Comparison of ENCODE assay signal across 12 mouse cellular contexts in the genomic region with DNA sequence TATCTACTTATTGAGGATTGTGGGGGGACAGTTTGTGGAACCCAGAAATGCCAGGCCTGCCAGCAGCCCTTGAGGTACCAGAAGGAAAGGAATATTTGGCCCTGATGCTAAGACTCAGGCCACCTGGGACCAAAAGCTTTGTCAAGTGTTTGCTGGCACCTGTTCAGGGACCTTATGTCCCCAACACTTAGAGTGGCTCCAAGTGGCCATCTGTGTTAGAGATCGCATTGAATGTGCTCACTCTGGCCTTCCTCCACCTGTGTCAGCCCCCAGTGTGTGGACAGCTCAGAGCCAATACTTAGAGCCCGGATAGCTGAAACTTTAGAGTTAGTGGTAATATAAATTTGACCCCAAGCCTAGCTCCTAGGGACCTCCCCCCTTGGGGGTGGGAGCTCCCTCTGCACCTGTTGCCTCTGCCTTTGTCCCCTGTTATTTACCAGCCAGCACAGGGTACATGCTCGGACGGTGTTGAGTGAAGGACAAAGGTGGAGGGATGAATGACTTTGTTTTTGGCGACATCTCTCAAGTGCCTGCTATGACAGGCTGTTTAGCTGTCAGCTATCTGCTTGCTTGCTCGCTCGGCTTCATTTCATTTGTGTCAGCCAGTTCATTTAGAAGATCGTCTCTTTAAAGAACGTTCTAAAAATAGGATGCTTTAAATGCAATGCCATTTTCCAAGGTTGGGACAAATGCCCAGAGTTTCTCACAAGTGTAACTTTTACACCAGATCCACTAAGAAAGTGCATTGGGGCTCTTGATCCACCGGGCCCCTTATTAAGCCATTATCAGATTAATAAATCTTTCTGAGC.
DNase-seq lines count a peak whose midpoint lies in the region; ATAC-seq and TF ChIP-seq lines count a peak whose summit lies in the region.
"Had no signal": no experiment of that assay in that cellular context is flagged by ENCODE, and none has a peak within 500 bp of the region (broad histone marks: within the 10 kb centered on the region; RNA-seq: fewer than 3 reads in every experiment).

No protein-coding gene starts in this region.

- H3K4me2 ChIP-seq in heart, postnatal 0 days (ENCODE audit: low read depth, low read length), result no peak overlapping the region
- H3K4me2 ChIP-seq in hindbrain, embryonic 14.5 days (replicated peaks), result no peak overlapping the region
- H3K4me2 ChIP-seq: neural tube, embryonic 13.5 days had no signal

- ATAC-seq in heart, postnatal 0 days (ENCODE audit: insufficient read depth, low read depth), result peak; percentile 71
- ATAC-seq in hindbrain, embryonic 14.5 days (ENCODE audit: low FRiP score), result no peak

- no peak overlapping the region for H3K9ac ChIP-seq in heart, adult 2 months (ENCODE audit: low read depth, low read length)
- H3K9ac ChIP-seq in heart, postnatal 0 days (replicated peaks; ENCODE audit: low read depth, low read length), result no peak overlapping the region
- no peak overlapping the region for H3K9ac ChIP-seq in hindbrain, embryonic 14.5 days
- H3K9ac ChIP-seq: neural tube, embryonic 13.5 days had no signal

- peaks cover 15% of the 10 kb centered on the region for H3K4me1 ChIP-seq in heart, adult 2 months (ENCODE audit: control insufficient read depth, insufficient read depth, low read length)
- peaks cover 31% of the 10 kb centered on the region for H3K4me1 ChIP-seq in heart, postnatal 0 days (ENCODE audit: control insufficient read depth, insufficient read depth)
- H3K4me1 ChIP-seq in hindbrain, embryonic 14.5 days (replicated peaks; ENCODE audit: control insufficient read depth, insufficient read depth, low read length), result no peaks in the 10 kb centered on the region
- H3K4me1 ChIP-seq: neural tube, embryonic 13.5 days had no signal

- no peaks in the 10 kb centered on the region for H3K79me2 ChIP-seq in heart, adult 2 months (replicated peaks; ENCODE audit: control insufficient read depth, insufficient read depth, low read length)

- H3K27me3 ChIP-seq in heart, adult 2 months (ENCODE audit: control insufficient read depth, insufficient read depth, low read length), result no peaks in the 10 kb centered on the region
- no peaks in the 10 kb centered on the region for H3K27me3 ChIP-seq in heart, postnatal 0 days (ENCODE audit: control insufficient read depth, insufficient read depth, low read length)
- H3K27me3 ChIP-seq in hindbrain, embryonic 14.5 days (ENCODE audit: control insufficient read depth, insufficient read depth, low read length), result no peaks in the 10 kb centered on the region
- H3K27me3 ChIP-seq: neural tube, embryonic 13.5 days had no signal

- intact Hi-C loops in heart, adult 2 months (cut with DNase I), result loop anchor here (2.0 kb wide), 1 partner anchor 60 kb away; a partner anchor contains a TSS

- peak; percentile 38 to 58 for DNase-seq in heart, adult 2 months
- no peak for DNase-seq in heart, adult 8-10 months (ENCODE audit: low spot score)
- DNase-seq in cerebellum, adult 9-11 months, result peak; percentile 92
- peak; percentile 41 for DNase-seq in heart, postnatal 0 days (ENCODE audit: low spot score)
- DNase-seq in lung, postnatal 36 days, result peak; percentile 93
- no peak for DNase-seq in layer of hippocampus, adult 9-11 months
- no peak for DNase-seq in layer of hippocampus, adult 18-20 months (ENCODE audit: low spot score in 2 of 2)
- no peak for DNase-seq in hindbrain, embryonic 14.5 days (ENCODE audit: low spot score)
- DNase-seq: kidney, postnatal 10 days; thymus, adult 2 months had no signal

- WGBS in heart, adult 2 months, result 51% methylated on average over 10 of the region's 10 CpGs
- 33% methylated on average over 10 of the region's 10 CpGs for WGBS in heart, postnatal 0 days
- WGBS in hindbrain, embryonic 14.5 days, result 72% methylated on average over 10 of the region's 10 CpGs

- no peak overlapping the region for H3K4me3 ChIP-seq in heart, adult 2 months
- H3K4me3 ChIP-seq in heart, postnatal 0 days (ENCODE audit: low read depth, low read length), result no peak overlapping the region
- no peak overlapping the region for H3K4me3 ChIP-seq in hindbrain, embryonic 14.5 days (replicated peaks; ENCODE audit: low read length)
- H3K4me3 ChIP-seq: megakaryocyte, embryonic 14.5 days; neural tube, embryonic 13.5 days had no signal

- peaks cover 2% of the 10 kb centered on the region; the same call in 1 of the 2 replicates for H3K36me3 ChIP-seq in heart, adult 2 months (ENCODE audit: control insufficient read depth, insufficient read depth, low read length)
- H3K36me3 ChIP-seq in heart, postnatal 0 days (replicated peaks; ENCODE audit: control insufficient read depth, insufficient read depth, low read length), result no peaks in the 10 kb centered on the region
- no peaks in the 10 kb centered on the region for H3K36me3 ChIP-seq in hindbrain, embryonic 14.5 days (replicated peaks; ENCODE audit: control insufficient read depth, insufficient read depth)
- H3K36me3 ChIP-seq: neural tube, embryonic 13.5 days had no signal

- peak; percentile 90 for TF ChIP-seq EP300 in heart, adult 2 months (IDR thresholded peaks at IDR 0.05; ENCODE audit: insufficient read depth, low read depth, low read length)
- no peak for TF ChIP-seq EP300 in heart, postnatal 0 days (IDR thresholded peaks at IDR 0.05; ENCODE audit: low read depth)

- no peaks in the 10 kb centered on the region for H3K9me3 ChIP-seq in heart, postnatal 0 days (replicated peaks; ENCODE audit: control insufficient read depth, low read length)
- H3K9me3 ChIP-seq in hindbrain, embryonic 14.5 days (ENCODE audit: control insufficient read depth, low read length), result no peaks in the 10 kb centered on the region
- H3K9me3 ChIP-seq: megakaryocyte, embryonic 14.5 days; neural tube, embryonic 13.5 days had no signal

- peak overlapping the region; percentile 61 for H3K27ac ChIP-seq in heart, adult 2 months
- H3K27ac ChIP-seq in heart, postnatal 0 days (ENCODE audit: low read depth), result peak overlapping the region; percentile 69
- H3K27ac ChIP-seq in hindbrain, embryonic 14.5 days, result no peak overlapping the region
- H3K27ac ChIP-seq: neural tube, embryonic 13.5 days had no signal

- peak; percentile 24 for TF ChIP-seq CTCF in heart, adult 2 months (IDR thresholded peaks at IDR 0.05)
- TF ChIP-seq CTCF in heart, postnatal 0 days (IDR thresholded peaks at IDR 0.05; ENCODE audit: low read depth), result no peak

- TF ChIP-seq POLR2A in heart, adult 2 months (IDR thresholded peaks at IDR 0.05; ENCODE audit: insufficient read depth, low read depth, low read length), result no peak

Comparison
In these comparisons a context has a peak if more than half of its experiments do, and no peak if none do; other contexts are left out.
1. DNase-seq: peak in heart, adult 2 months (2 of 2), cerebellum, adult 9-11 months (single experiment), heart, postnatal 0 days (single experiment) and lung, postnatal 36 days (single experiment); none in heart, adult 8-10 months (single experiment), layer of hippocampus, adult 9-11 months (single experiment), layer of hippocampus, adult 18-20 months (0 of 2) and hindbrain, embryonic 14.5 days (single experiment).